Mouse (Mus musculus) limb, embryonic 10.5 days (tissue): Measurements from ENCODE around the gene Prss56. TPM values are rescaled to one million over a fixed set of nuclear protein-coding genes. Genes with fewer than 3 reads are reported as not detected.

ENCODE experiments used
- DNase-seq: peaks from one replicate; pipeline ENCODE4 v3.0.0-alpha.2; 2017; ENCODE audit warnings: low spot score
- H3K27ac ChIP-seq: fragments of 300-500 bp; sonication (generic); 2 replicates; pipeline ENCODE4 v1.5.1; 2016; ENCODE audit warnings: mild to moderate bottlenecking
- H3K27me3 ChIP-seq: fragments of 300-500 bp; sonication (generic); 2 replicates; pipeline ENCODE4 v1.6.1; 2016; ENCODE audit warnings: low read depth, mild to moderate bottlenecking; ENCODE audit not compliant: poor library complexity, severe bottlenecking
- H3K36me3 ChIP-seq: fragments of 300-500 bp; sonication (generic); 2 replicates; pipeline ENCODE4 v1.6.1; 2016; ENCODE audit warnings: mild to moderate bottlenecking, moderate library complexity
- H3K4me1 ChIP-seq: fragments of 300-500 bp; sonication (generic); 2 replicates; pipeline ENCODE4 v1.6.1; 2016
- H3K4me3 ChIP-seq: fragments of 300-500 bp; sonication (generic); 2 replicates; pipeline ENCODE4 v1.5.1; 2016; ENCODE audit warnings: mild to moderate bottlenecking, moderate library complexity
- H3K9me3 ChIP-seq: fragments of 300-500 bp; sonication (generic); replicated peaks from 2 replicates; pipeline ENCODE4 v1.6.1; 2016; ENCODE audit warnings: mild to moderate bottlenecking
- WGBS: fragments of 180-500 bp; shearing (Covaris S2); methylation state at CpG from one replicate; pipeline ENCODE4 v1.1.7; 2016; 5-methylcytosine and 5-hydroxymethylcytosine counted together
- polyA plus RNA-seq: library from polyadenylated mRNA; unstranded; fragments of >200 nt; fragmentation: Nextera tagmentation; extraction: Ambion mirVana; gene quantifications from 2 replicates; pipeline ENCODE4 v1.2.1, GENCODE M21; 2016

The Prss56 gene
- polyA plus RNA-seq, 1 experiment from 2014 or later = not detected

DNA sequence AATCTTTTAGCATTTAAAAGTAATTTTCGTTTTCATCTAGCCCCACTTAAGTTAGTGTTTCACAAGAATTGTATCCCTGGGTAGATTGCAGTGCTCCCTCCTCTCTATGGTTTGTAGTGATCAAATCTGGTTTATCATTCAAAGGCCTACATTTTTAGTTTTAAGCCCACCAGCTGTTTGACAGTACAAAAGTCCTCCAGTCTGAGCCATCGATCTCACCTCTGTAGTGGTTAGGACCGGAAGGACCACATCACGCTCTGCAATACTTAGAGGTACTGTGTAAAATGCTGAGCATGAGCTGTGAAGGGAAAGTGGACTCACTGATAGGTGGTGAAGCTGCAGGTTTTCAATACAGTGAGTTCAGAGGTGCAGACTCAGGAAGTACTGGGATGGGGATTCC is 31.6 kb downstream of the Prss56 start:
- 36% methylated on average over 4 of the region's 4 CpGs for WGBS

DNA sequence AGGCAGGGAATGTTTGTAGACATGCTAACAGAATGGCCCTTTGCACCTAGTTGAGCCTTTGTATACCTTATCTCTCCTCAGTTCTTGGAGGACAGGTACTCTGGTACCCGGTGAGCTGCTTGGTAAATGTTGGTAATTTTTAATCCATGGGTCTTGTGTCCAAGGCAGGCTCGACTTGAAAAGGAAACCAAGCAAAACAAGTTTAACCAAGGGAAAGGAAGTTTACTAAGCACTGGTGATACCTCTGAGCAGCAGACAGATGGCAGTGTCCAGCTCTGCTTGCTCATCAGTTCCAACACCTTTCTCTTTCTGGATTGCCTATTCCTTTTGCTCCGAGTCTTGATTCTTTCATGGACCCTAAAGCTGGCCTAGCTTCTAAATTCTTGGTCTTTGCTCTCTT is 34.8 kb downstream of the Prss56 start:
- Histone ChIP-seq H3K4me3 (no peak overlapping the region), H3K9me3 (no peaks in the 10 kb centered on the region), H3K36me3 (peaks cover 69% of the 10 kb centered on the region), H3K27ac (no peak overlapping the region), H3K4me1 (peaks cover 22% of the 10 kb centered on the region), H3K27me3 (no peaks in the 10 kb centered on the region)
- no peak for DNase-seq
- WGBS = 84% methylated on average over 3 of the region's 3 CpGs

More for the DNA sequence above, 31.6 kb downstream of the Prss56 start:
- no peak for DNase-seq
- Histone ChIP-seq H3K9me3 (no peaks in the 10 kb centered on the region), H3K27me3 (no peaks in the 10 kb centered on the region), H3K4me1 (peaks cover 24% of the 10 kb centered on the region), H3K36me3 (peaks cover 37% of the 10 kb centered on the region), H3K27ac (peak overlapping the region; percentile 99), H3K4me3 (peak overlapping the region; percentile 88)

DNA sequence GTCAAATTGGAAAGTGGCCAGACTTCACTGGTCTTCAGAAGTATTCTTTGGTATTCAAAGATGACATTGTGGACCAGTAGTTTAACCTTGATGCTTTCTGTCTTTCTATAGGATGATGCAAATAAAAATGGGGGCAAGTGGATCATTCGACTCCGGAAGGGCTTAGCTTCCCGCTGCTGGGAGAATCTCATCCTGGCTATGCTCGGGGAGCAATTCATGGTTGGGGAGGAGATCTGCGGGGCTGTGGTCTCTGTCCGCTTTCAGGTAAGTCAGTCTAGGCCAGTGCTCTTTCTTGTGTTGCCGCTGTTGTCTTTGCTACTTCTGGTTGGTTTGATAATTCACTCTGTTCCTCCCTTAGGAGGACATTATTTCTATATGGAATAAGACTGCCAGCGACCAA is 42.6 kb downstream of the Prss56 start:
- WGBS = 98% methylated on average over 8 of the region's 8 CpGs
- H3K27ac ChIP-seq = no peak overlapping the region
- no peaks in the 10 kb centered on the region for H3K4me1 ChIP-seq
- no peak for DNase-seq
- H3K4me3 ChIP-seq = no peak overlapping the region
- peaks cover 100% of the 10 kb centered on the region for H3K36me3 ChIP-seq
- H3K9me3 ChIP-seq = no peaks in the 10 kb centered on the region
- H3K27me3 ChIP-seq = no peaks in the 10 kb centered on the region

DNA sequence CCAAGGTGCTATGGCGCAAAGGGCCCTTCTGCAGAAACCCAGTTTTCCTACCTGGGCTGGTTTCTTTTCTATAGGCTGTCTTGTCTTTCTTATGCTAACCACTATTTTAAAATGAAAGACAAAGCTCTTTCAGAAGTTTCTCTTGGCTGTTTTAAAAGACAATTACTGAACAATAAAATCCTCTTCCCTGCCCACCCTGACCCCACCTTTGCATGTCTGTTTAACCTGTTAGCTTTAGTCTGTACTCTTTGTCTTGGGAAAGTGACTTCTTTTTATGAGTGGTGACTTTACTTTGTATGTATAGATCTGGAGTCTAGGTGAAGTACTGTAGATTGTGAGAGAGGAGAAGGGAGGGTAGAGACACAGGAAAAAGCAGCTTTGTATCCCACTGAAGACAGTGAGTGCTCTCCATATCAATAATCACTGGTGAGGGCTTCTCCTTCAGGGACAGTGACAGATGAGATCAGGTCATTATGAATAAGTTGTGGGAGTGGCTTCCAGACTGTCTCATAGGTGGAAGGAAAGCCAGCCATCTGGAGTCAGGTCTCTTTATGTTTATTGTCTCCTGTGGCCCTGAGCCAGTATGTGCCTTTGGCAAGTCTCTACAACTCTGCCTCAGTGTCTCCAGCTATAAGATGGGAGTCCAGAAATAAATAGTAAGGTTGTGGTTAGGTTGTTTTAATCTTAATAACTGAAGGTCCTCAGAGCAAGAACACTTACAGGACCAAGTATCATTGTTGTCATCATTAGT is 43.5 kb downstream of the Prss56 start:
- no peaks in the 10 kb centered on the region for H3K27me3 ChIP-seq
- H3K4me3 ChIP-seq = no peak overlapping the region
- H3K27ac ChIP-seq = no peak overlapping the region
- H3K36me3 ChIP-seq = peaks cover 100% of the 10 kb centered on the region
- no peaks in the 10 kb centered on the region for H3K9me3 ChIP-seq
- no peaks in the 10 kb centered on the region for H3K4me1 ChIP-seq
- 100% methylated on average over 1 of the region's 1 CpGs for WGBS
- DNase-seq = no peak

DNA sequence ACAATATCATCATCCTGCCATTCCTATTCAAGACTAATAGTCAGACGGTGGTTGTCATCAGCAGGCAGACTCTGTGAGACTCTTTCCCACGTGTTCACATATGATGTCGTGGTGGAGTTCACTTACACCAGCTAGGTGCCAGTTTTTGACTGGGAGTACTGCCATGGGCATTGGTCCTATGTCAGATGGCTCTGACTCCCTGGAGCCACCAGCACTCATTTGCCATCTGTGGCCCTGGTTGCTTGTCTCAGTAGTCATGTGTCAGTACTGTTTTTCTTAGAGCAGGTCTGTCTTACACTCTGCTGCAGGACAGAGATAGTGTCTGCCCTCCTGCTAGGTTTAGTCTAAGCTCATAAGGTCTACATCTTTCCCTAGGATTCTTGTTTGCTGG is 44.0 kb downstream of the Prss56 start:
- no peak for DNase-seq
- Histone ChIP-seq H3K36me3 (peaks cover 100% of the 10 kb centered on the region), H3K27ac (no peak overlapping the region), H3K27me3 (no peaks in the 10 kb centered on the region), H3K9me3 (no peaks in the 10 kb centered on the region), H3K4me1 (no peaks in the 10 kb centered on the region), H3K4me3 (no peak overlapping the region)
- 94% methylated on average over 3 of the region's 3 CpGs for WGBS

DNA sequence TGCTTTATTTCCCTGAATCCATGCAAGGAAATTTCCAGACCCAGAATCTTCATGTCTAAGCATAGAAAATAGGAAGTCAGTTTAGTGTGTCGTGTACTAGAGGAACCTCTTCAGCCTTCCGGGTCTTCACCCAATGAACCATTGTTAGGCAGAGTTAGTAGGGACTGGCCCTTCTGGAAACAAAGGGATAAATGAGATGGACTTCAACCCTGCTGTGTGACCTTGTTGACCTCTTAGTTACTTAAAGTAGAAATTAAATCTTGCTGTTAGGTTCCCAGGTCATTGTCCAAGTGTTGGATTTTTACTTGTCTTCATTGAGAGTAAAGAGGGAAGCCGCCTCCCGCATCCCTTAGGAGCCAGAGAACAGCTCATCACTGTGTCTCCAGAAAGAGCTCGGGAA is 47.5 kb downstream of the Prss56 start:
- WGBS = 91% methylated on average over 5 of the region's 5 CpGs

DNA sequence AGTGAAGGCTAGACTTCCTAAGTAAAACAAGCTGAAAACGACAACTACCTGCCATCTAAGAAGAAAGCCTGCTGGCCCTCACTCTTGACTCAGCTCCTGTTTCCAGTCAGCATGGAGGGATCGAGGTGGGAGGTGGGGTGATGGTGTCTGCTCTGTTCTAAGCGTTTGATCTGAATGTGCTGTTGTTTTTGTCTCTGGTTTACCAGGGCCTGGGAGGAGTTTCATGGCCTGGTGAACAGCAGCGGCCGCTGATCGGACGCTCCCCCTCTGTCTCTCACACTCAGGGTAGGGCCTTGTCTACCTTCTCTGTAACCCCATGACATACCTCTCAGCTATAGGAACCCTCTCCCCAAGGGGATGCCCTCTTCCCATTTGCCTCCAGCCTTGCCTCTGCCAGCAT is 49.1 kb downstream of the Prss56 start:
- Histone ChIP-seq H3K4me1 (no peaks in the 10 kb centered on the region), H3K4me3 (no peak overlapping the region), H3K9me3 (no peaks in the 10 kb centered on the region), H3K36me3 (peaks cover 96% of the 10 kb centered on the region), H3K27ac (no peak overlapping the region), H3K27me3 (no peaks in the 10 kb centered on the region)
- WGBS = 81% methylated on average over 7 of the region's 7 CpGs
- no peak for DNase-seq

More for the DNA sequence above, 47.5 kb downstream of the Prss56 start:
- Histone ChIP-seq H3K36me3 (peaks cover 98% of the 10 kb centered on the region), H3K4me3 (no peak overlapping the region), H3K4me1 (no peaks in the 10 kb centered on the region), H3K27me3 (no peaks in the 10 kb centered on the region), H3K27ac (no peak overlapping the region), H3K9me3 (no peaks in the 10 kb centered on the region)
- DNase-seq = no peak

Other genes starting within 250 kb of the Prss56 start
- gene Alppl2, start 93.4 kb upstream of the Prss56 start, polyA plus RNA-seq = not detected in 2 replicates
- not detected in 2 replicates for gene Alpi, start 81.7 kb upstream of the Prss56 start, polyA plus RNA-seq
- not detected in 2 replicates for gene Akp3, start 58.3 kb upstream of the Prss56 start, polyA plus RNA-seq
- gene Ecel1, start 26.8 kb upstream of the Prss56 start, polyA plus RNA-seq = 0.11 TPM in 2 replicates
- 0.14 and 0.55 TPM in 2 replicates for gene Chrnd, start 7.3 kb downstream of the Prss56 start, polyA plus RNA-seq
- gene Chrng, start 21.3 kb downstream of the Prss56 start, polyA plus RNA-seq = 0.26 and 0.81 TPM in 2 replicates
- gene Eif4e2, start 30.6 kb downstream of the Prss56 start, polyA plus RNA-seq = 181 and 202 TPM in 2 replicates
- 0.10 and 0.11 TPM in 2 replicates for gene Efhd1, start 81.0 kb downstream of the Prss56 start, polyA plus RNA-seq
- 45.2 and 49.1 TPM in 2 replicates for gene Gigyf2, start 143.7 kb downstream of the Prss56 start, polyA plus RNA-seq
- gene Kcnj13, start 211.4 kb downstream of the Prss56 start, polyA plus RNA-seq = 0.65 and 0.71 TPM in 2 replicates